Mouse (Mus musculus) G1E (cell line): ENCODE measurements around the gene Slc44a2. TPM values are rescaled to one million over a fixed set of nuclear protein-coding genes. Genes with fewer than 3 reads are reported as not detected.

Experiments
- ATAC-seq: 2 replicates; pipeline ENCODE4 v1.8.0; 2016; ENCODE audit warnings: mild to moderate bottlenecking; ENCODE audit not compliant: insufficient number of reproducible peaks, poor library complexity, low FRiP score, severe bottlenecking; ENCODE audit errors: extremely low read depth
- DNase-seq: peaks from one replicate; pipeline ENCODE4 v3.0.0; 2012; ENCODE audit warnings: low spot score
- H3K27me3 ChIP-seq: 2 replicates; pipeline ENCODE4 v1.6.1; 2012; ENCODE audit warnings: mild to moderate bottlenecking, low read length, inconsistent platforms; ENCODE audit not compliant: insufficient read depth
- H3K36me3 ChIP-seq: replicated peaks from 2 replicates; pipeline ENCODE3; 2012; ENCODE audit warnings: mild to moderate bottlenecking, inconsistent platforms
- H3K4me1 ChIP-seq: 2 replicates; pipeline ENCODE4 v1.6.1; 2012; ENCODE audit warnings: low read depth, low read length, inconsistent platforms, mixed read lengths; ENCODE audit not compliant: insufficient read depth
- H3K4me3 ChIP-seq: 2 replicates; pipeline ENCODE4 v1.5.1; 2012; ENCODE audit warnings: low read depth, mild to moderate bottlenecking, inconsistent platforms, low read length, moderate library complexity, mixed read lengths
- H3K9me3 ChIP-seq: replicated peaks from 2 replicates; pipeline ENCODE4 v1.6.1; 2012; ENCODE audit warnings: inconsistent platforms
- CTCF ChIP-seq: IDR thresholded peaks from 2 replicates; pipeline ENCODE4 v1.5.1; 2012; ENCODE audit warnings: low read depth, low read length, inconsistent platforms, mixed read lengths
- GATA1 ChIP-seq: IDR thresholded peaks from 2 replicates; pipeline ENCODE4 v1.6.1; 2012; ENCODE audit warnings: borderline replicate concordance, low read length, inconsistent platforms, mixed read lengths
- GATA2 ChIP-seq: IDR thresholded peaks from 2 replicates; pipeline ENCODE4 v1.6.1; 2012; ENCODE audit warnings: low read depth, low read length, inconsistent platforms, borderline replicate concordance
- POLR2AphosphoS5 ChIP-seq: IDR thresholded peaks from 2 replicates; pipeline ENCODE4 v1.6.1; 2012; ENCODE audit warnings: low read depth, low read length, inconsistent platforms; ENCODE audit not compliant: insufficient replicate concordance
- TAL1 ChIP-seq: conservative IDR thresholded peaks from 2 replicates; pipeline ENCODE4 v1.6.1; 2012; ENCODE audit warnings: low read depth, low read length, inconsistent platforms, mixed read lengths
- polyA plus RNA-seq: library from polyadenylated mRNA; stranded (reverse); fragments of >175 nt; gene quantifications from 2 replicates; pipeline ENCODE4 v1.2.3, GENCODE M21; 2012
- total RNA-seq, 2 experiments: library from RNA; stranded (forward) in 1 of 2; stranded (reverse) in 1 of 2; fragments of 200-1000 nt in 1 of 2; fragments of >200 nt in 1 of 2; fragmentation: Nextera tagmentation in 1 of 2; gene quantifications; 2 replicates each; pipeline ENCODE4 v1.2.3; 2014 to 2017

The Slc44a2 gene
- total and polyA plus RNA-seq, 3 experiments, result 35.7 to 52.7 (median 45.4) TPM

DNA sequence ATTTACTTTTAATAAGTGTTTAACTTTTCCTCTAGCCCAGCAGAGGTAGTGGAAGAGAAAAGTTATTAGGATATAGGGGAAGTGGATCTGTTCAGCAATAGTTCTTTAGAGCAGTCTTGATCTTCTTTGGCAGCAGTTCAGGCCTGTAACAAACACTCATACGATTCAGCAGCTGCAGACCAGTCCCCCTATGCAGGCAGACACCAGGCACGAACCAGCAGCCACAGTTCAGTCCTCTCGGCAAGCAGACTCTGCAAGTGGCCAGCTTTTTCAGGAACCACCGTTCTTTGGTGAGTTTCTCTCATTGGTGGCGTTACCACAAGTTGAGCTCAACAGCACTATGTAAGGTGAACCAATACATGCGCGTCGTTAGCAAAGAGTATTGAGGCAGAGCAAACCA lies 16.0 kb downstream of the Slc44a2 start:
- no peaks in the 10 kb centered on the region for H3K27me3 ChIP-seq
- TF ChIP-seq CTCF, result no peak
- H3K4me3 ChIP-seq, result no peak overlapping the region
- no peaks in the 10 kb centered on the region for H3K9me3 ChIP-seq
- H3K4me1 ChIP-seq, result peaks cover 26% of the 10 kb centered on the region
- peaks cover 38% of the 10 kb centered on the region for H3K36me3 ChIP-seq
- no peak for ATAC-seq
- DNase-seq, result no peak

DNA sequence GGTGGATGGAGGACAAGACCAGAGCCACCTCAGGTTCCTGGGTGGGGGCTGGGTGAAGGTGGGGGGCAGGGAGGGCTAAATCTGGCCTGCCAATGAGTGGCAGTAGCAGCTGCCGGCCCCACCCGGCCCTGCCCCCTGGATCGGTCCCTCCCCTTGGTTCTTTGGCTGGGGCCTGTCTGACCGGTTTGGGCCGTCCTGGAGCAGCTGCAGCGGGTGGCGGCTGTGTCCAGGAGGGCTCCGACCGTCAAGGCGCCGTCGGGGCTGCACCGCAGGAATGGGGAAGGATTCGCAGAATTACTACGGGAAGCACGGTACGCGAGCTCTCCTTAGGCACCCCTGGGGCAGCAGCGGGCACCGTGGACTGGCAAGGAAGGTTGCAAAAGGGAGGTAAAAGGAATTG lies 17.2 kb downstream of the Slc44a2 start:
- Histone ChIP-seq H3K4me3 (no peak overlapping the region), H3K27me3 (no peaks in the 10 kb centered on the region), H3K4me1 (peaks cover 15% of the 10 kb centered on the region), H3K36me3 (peaks cover 46% of the 10 kb centered on the region), H3K9me3 (no peaks in the 10 kb centered on the region)
- TF ChIP-seq GATA1, result no peak
- TF ChIP-seq TAL1, result no peak
- TF ChIP-seq CTCF, result no peak
- TF ChIP-seq POLR2AphosphoS5, result no peak
- TF ChIP-seq GATA2, result no peak
- no peak for ATAC-seq
- no peak for DNase-seq

DNA sequence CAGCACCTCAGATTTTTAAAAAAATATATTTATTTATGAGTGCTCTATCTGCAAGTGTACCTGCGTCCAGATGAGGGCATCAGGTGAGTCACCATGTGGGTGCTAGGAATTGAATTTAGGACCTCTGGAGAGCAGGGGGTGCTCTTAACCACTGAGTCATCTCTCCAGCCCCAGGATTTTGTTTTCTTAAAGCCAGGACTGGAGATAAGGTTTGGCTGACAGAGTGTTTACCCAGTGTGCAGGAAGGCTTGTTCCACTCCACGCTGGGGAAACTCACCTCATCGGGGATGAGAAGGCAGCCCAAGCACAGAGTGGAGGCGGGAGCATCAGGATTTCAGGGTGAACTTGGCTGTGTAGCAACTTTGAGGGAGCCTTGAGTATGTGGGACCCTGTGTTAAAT lies 19.9 kb downstream of the Slc44a2 start:
- Histone ChIP-seq H3K27me3 (no peaks in the 10 kb centered on the region), H3K4me3 (no peak overlapping the region), H3K4me1 (peaks cover 7% of the 10 kb centered on the region), H3K36me3 (peaks cover 70% of the 10 kb centered on the region), H3K9me3 (no peaks in the 10 kb centered on the region)
- ATAC-seq, result no peak
- DNase-seq, result no peak
- TF ChIP-seq POLR2AphosphoS5 (no peak), GATA2 (no peak), TAL1 (no peak)

DNA sequence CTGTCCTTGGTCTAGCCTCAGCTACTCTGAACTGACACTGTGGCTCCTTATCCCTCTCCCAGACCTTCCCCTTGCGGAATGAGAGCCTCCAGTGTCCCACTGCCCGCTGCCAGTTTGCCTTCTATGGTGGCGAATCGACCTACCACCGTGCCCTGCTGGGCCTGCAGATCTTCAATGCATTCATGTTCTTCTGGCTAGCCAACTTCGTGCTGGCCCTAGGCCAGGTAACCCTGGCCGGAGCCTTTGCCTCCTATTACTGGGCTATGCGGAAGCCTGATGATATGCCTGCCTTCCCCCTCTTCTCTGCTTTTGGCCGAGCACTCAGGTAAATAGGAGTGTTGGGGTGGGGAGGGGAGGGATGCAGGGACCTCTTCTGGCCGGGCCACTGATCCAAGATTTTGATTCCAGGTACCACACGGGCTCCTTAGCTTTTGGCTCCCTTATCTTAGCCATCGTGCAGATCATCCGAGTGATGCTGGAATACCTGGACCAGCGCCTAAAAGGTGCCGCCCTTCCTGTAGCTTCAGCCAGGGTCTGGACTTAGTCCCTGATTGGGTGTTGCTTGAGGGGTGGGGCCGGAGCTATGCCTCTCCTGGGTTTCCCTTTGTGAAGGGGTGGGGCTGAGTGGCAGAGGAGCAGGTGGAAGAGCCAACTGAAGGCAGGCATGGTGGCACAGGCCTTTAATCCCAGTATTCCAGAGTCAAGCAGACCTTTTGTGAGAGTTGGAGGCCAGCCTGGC lies 26.3 kb downstream of the Slc44a2 start:
- H3K4me3 ChIP-seq, result no peak overlapping the region
- H3K4me1 ChIP-seq, result peaks cover 20% of the 10 kb centered on the region
- H3K27me3 ChIP-seq, result no peaks in the 10 kb centered on the region
- TF ChIP-seq GATA2 (no peak), GATA1 (no peak), TAL1 (no peak), CTCF (no peak), POLR2AphosphoS5 (no peak)
- DNase-seq, result no peak
- peaks cover 88% of the 10 kb centered on the region for H3K36me3 ChIP-seq
- H3K9me3 ChIP-seq, result no peaks in the 10 kb centered on the region
- no peak for ATAC-seq

DNA sequence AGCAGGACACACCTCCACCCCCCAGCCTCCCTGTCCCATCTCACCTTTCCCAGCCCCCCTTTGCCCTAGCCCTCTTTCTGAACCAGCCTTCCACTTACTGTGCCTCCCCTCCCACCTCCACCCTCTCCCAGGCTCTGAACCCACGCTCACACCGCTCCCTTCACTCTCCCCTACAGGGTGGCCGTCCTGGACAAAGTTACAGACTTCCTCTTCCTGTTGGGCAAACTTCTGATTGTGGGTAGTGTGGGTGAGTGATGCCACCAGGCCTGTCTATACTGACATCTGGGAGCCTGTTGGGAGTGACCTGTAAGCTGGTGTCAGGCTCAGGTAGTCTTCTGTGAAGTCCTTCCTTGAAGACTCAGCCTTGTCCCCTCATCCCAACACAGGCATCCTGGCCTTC lies 27.7 kb downstream of the Slc44a2 start:
- H3K36me3 ChIP-seq, result peaks cover 80% of the 10 kb centered on the region
- ATAC-seq, result no peak
- H3K27me3 ChIP-seq, result no peaks in the 10 kb centered on the region
- H3K4me1 ChIP-seq, result peaks cover 34% of the 10 kb centered on the region
- H3K9me3 ChIP-seq, result no peaks in the 10 kb centered on the region
- no peak for DNase-seq
- H3K4me3 ChIP-seq, result no peak overlapping the region
- TF ChIP-seq CTCF, result no peak
- TF ChIP-seq GATA1, result no peak
- no peak for TF ChIP-seq TAL1
- TF ChIP-seq POLR2AphosphoS5, result no peak
- no peak for TF ChIP-seq GATA2

DNA sequence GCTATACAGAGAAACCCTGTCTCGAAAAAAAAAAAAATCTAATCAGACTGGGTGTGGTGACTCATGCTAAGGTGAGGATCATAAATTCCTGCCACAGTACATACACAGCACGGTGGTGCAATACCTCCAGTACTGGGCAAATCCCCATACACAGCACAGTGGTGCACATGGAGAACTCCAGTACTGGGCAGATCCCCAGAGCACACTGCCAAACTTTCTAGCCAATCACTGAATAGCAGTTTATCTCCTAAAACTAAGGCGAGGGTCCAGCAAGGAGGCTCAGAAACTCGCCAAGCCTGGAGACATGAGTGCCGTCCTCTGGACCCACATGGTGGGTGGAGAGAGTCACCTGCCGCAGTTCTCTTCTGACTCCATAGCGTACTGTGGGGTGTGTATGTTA lies 30.7 kb downstream of the Slc44a2 start:
- H3K36me3 ChIP-seq, result peaks cover 73% of the 10 kb centered on the region
- TF ChIP-seq CTCF (no peak), TAL1 (no peak), GATA2 (no peak), POLR2AphosphoS5 (no peak), GATA1 (no peak)

More for the DNA sequence above, 30.7 kb downstream of the Slc44a2 start:
- ATAC-seq (no peak), DNase-seq (no peak)
- no peak overlapping the region for H3K4me3 ChIP-seq
- H3K9me3 ChIP-seq, result no peaks in the 10 kb centered on the region
- no peaks in the 10 kb centered on the region for H3K27me3 ChIP-seq
- H3K4me1 ChIP-seq, result peaks cover 49% of the 10 kb centered on the region
